Mouse (Mus musculus): Measurements from ENCODE around the gene Ripor3. TPM values are rescaled to one million over a fixed set of nuclear protein-coding genes. Genes with fewer than 3 reads are reported as not detected.

Ripor3 gene
- polyA plus RNA-seq, 1 experiment from 2014 or later, result 2.7 TPM

DNA sequence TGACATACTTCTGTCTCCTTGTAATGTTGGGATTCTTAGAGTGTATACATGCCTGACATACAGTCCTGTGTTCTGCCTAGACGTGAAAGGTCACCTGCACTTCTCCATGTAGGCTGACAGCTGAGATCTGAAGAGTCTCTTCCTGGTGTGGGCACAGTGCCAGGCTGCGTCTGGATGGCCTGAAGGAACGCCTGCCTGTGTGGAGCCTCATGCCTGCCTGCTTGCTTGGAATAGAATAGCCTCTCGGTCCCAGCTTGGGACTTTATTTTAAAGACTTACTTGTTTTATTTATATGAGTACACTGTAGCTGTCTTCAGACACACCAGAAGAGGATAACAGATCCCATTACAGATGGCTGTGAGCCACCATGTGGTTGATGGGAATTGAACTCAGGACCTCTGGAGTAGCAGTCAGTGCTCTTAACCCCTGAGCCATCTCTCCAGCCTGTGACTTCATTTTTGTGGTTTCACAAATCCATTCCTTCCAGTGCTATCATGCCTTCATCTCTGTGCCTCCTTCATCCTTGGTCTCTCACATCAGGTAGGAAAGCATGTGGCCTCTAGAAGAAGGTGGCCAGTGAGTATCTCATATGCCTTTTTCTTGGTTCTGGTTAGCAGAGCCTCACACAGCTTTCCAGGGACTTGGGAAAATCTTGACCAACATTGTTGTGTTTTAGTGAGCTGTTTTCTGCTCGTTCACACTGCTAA lies 52.2 kb downstream of the Ripor3 start:
- Histone ChIP-seq H3K4me1 (ENCODE audit: control insufficient read depth, insufficient read depth, low read length) (peaks cover 31% of the 10 kb centered on the region), H3K4me3 (ENCODE audit: low read length) (no peak overlapping the region), H3K27me3 (replicated peaks; ENCODE audit: control insufficient read depth, insufficient read depth, low read length) (no peaks in the 10 kb centered on the region), H3K27ac (ENCODE audit: low read length) (peak overlapping the region; percentile 47), H3K9me3 (ENCODE audit: control insufficient read depth, low read length) (no peaks in the 10 kb centered on the region), H3K36me3 (ENCODE audit: control insufficient read depth, insufficient read depth, low read length) (no peaks in the 10 kb centered on the region), H3K9ac (ENCODE audit: low read depth, low read length) (no peak overlapping the region), H3K4me2 (ENCODE audit: low read depth, low read length) (no peak overlapping the region)
- no peak for ATAC-seq
- 43% methylated on average over 5 of the region's 5 CpGs for WGBS

- H3K9me3 ChIP-seq (ENCODE audit: control insufficient read depth, low read length), result no peaks in the 10 kb centered on the region
- H3K36me3 ChIP-seq (ENCODE audit: control insufficient read depth, insufficient read depth, low read length), result no peaks in the 10 kb centered on the region
- no peak overlapping the region for H3K4me2 ChIP-seq (ENCODE audit: low read depth, low read length)
- 85% methylated on average over 1 of the region's 1 CpGs for WGBS
- no peak overlapping the region for H3K4me3 ChIP-seq (ENCODE audit: low read length)
- H3K4me1 ChIP-seq (ENCODE audit: control insufficient read depth, insufficient read depth, low read length), result peaks cover 31% of the 10 kb centered on the region
- no peaks in the 10 kb centered on the region for H3K27me3 ChIP-seq (replicated peaks; ENCODE audit: control insufficient read depth, insufficient read depth, low read length)
- no peak overlapping the region for H3K9ac ChIP-seq (ENCODE audit: low read depth, low read length)
- ATAC-seq, result no peak
- no peak overlapping the region for H3K27ac ChIP-seq (ENCODE audit: low read length)
These were observed 52.9 kb downstream of the Ripor3 start for GRCm38 (mm10) chr2:167957539-167957938.

DNA sequence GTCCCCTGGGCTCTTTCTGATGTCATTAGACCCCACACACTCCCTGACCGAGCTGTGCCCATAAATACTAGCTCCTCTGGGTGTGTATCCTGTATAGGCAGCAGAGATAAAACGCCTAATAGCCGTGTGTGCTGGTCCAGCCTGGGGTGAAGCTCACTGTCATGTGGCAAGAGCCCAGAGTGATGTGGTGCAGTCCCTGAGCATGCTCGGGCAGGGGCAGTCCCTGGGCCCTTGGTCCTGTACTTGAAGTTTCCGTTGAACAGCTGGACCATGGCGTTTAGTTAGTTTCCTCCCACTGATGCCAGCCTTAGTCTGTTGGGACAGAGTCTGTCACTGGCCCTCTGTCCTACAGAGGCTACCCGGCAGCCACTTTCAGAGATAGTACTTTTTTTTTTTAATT lies 55.5 kb downstream of the Ripor3 start:
- WGBS, result 80% methylated on average over 7 of the region's 7 CpGs
- no peak overlapping the region for H3K27ac ChIP-seq (ENCODE audit: low read length)
- no peak overlapping the region for H3K9ac ChIP-seq (ENCODE audit: low read depth, low read length)
- ATAC-seq, result no peak
- H3K4me3 ChIP-seq (ENCODE audit: low read length), result no peak overlapping the region
- H3K9me3 ChIP-seq (ENCODE audit: control insufficient read depth, low read length), result no peaks in the 10 kb centered on the region
- H3K36me3 ChIP-seq (ENCODE audit: control insufficient read depth, insufficient read depth, low read length), result no peaks in the 10 kb centered on the region
- no peaks in the 10 kb centered on the region for H3K27me3 ChIP-seq (replicated peaks; ENCODE audit: control insufficient read depth, insufficient read depth, low read length)
- H3K4me1 ChIP-seq (ENCODE audit: control insufficient read depth, insufficient read depth, low read length), result peaks cover 26% of the 10 kb centered on the region
- H3K4me2 ChIP-seq (ENCODE audit: low read depth, low read length), result no peak overlapping the region

DNA sequence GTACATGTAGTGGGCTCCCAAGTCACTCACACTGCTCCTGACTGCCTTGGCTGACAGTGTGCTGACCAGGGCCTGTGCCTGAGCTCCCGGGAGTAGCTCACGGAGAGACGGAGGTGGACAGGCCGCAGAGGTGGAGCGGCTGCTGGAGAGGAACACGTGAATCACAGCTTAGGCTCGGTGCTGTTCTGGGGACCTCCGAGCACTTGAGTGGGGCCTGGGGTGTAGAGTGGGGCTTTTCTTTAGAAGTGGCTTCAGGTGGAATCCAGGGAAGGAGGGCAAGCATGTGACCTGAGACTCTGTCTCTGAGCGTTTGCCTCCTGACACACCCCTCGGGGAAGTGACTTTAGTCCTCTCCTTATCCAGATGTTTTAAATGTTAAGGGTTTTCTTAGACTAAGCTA lies 56.6 kb downstream of the Ripor3 start:
- no peak overlapping the region for H3K9ac ChIP-seq (ENCODE audit: low read depth, low read length)
- no peaks in the 10 kb centered on the region for H3K9me3 ChIP-seq (ENCODE audit: control insufficient read depth, low read length)
- no peaks in the 10 kb centered on the region for H3K36me3 ChIP-seq (ENCODE audit: control insufficient read depth, insufficient read depth, low read length)
- no peak for ATAC-seq
- WGBS, result 78% methylated on average over 10 of the region's 10 CpGs
- no peak overlapping the region for H3K4me3 ChIP-seq (ENCODE audit: low read length)
- no peaks in the 10 kb centered on the region for H3K27me3 ChIP-seq (replicated peaks; ENCODE audit: control insufficient read depth, insufficient read depth, low read length)
- H3K27ac ChIP-seq (ENCODE audit: low read length), result no peak overlapping the region
- no peak overlapping the region for H3K4me2 ChIP-seq (ENCODE audit: low read depth, low read length)
- H3K4me1 ChIP-seq (ENCODE audit: control insufficient read depth, insufficient read depth, low read length), result peaks cover 16% of the 10 kb centered on the region; the same call in 1 of the 2 replicates

GRCm38 (mm10) chr2:167951301-167952211 lies 58.9 kb downstream of the Ripor3 start:
- H3K9ac ChIP-seq (ENCODE audit: low read depth, low read length), result no peak overlapping the region
- H3K4me2 ChIP-seq (ENCODE audit: low read depth, low read length), result no peak overlapping the region
- H3K36me3 ChIP-seq (ENCODE audit: control insufficient read depth, insufficient read depth, low read length), result no peaks in the 10 kb centered on the region
- peaks cover 10% of the 10 kb centered on the region for H3K4me1 ChIP-seq (ENCODE audit: control insufficient read depth, insufficient read depth, low read length)
- no peaks in the 10 kb centered on the region for H3K9me3 ChIP-seq (ENCODE audit: control insufficient read depth, low read length)
- H3K27ac ChIP-seq (ENCODE audit: low read length), result no peak overlapping the region
- H3K27me3 ChIP-seq (replicated peaks; ENCODE audit: control insufficient read depth, insufficient read depth, low read length), result no peaks in the 10 kb centered on the region
- ATAC-seq, result no peak
- WGBS, result 88% methylated on average over 13 of the region's 13 CpGs
- H3K4me3 ChIP-seq (ENCODE audit: low read length), result no peak overlapping the region

DNA sequence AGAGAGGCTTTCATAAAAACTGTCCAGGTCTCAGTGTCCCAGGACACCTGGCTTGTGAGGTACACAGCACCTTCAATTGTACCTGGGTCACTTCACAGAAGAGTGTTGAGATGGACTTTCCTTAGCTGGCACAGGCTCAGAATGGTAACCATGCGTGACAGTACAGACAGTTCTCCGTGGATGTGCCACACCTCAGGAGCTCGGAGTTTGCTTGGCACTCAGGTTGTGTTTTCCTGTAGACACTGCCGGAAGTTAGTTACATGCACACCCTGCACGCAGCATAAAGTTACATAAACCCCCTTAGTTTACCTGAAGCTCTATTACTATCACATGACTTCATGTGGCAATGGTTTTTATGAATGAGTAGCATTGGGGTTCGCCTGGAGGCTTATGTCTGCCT lies 59.7 kb downstream of the Ripor3 start:
- Histone ChIP-seq H3K4me2 (ENCODE audit: low read depth, low read length) (no peak overlapping the region), H3K9me3 (ENCODE audit: control insufficient read depth, low read length) (no peaks in the 10 kb centered on the region), H3K4me3 (ENCODE audit: low read length) (no peak overlapping the region), H3K27me3 (replicated peaks; ENCODE audit: control insufficient read depth, insufficient read depth, low read length) (no peaks in the 10 kb centered on the region), H3K36me3 (ENCODE audit: control insufficient read depth, insufficient read depth, low read length) (no peaks in the 10 kb centered on the region), H3K9ac (ENCODE audit: low read depth, low read length) (no peak overlapping the region), H3K27ac (ENCODE audit: low read length) (no peak overlapping the region), H3K4me1 (ENCODE audit: control insufficient read depth, insufficient read depth, low read length) (peaks cover 10% of the 10 kb centered on the region)
- no peak for ATAC-seq
- 86% methylated on average over 6 of the region's 6 CpGs for WGBS

GRCm38 (mm10) chr2:167949808-167950207 lies 60.6 kb downstream of the Ripor3 start:
- H3K9ac ChIP-seq (ENCODE audit: low read depth, low read length), result no peak overlapping the region
- 84% methylated on average over 2 of the region's 2 CpGs for WGBS
- no peak overlapping the region for H3K27ac ChIP-seq (ENCODE audit: low read length)
- peaks cover 10% of the 10 kb centered on the region for H3K4me1 ChIP-seq (ENCODE audit: control insufficient read depth, insufficient read depth, low read length)
- H3K27me3 ChIP-seq (replicated peaks; ENCODE audit: control insufficient read depth, insufficient read depth, low read length), result no peaks in the 10 kb centered on the region
- no peaks in the 10 kb centered on the region for H3K9me3 ChIP-seq (ENCODE audit: control insufficient read depth, low read length)
- H3K4me3 ChIP-seq (ENCODE audit: low read length), result no peak overlapping the region
- no peaks in the 10 kb centered on the region for H3K36me3 ChIP-seq (ENCODE audit: control insufficient read depth, insufficient read depth, low read length)
- ATAC-seq, result no peak
- no peak overlapping the region for H3K4me2 ChIP-seq (ENCODE audit: low read depth, low read length)

DNA sequence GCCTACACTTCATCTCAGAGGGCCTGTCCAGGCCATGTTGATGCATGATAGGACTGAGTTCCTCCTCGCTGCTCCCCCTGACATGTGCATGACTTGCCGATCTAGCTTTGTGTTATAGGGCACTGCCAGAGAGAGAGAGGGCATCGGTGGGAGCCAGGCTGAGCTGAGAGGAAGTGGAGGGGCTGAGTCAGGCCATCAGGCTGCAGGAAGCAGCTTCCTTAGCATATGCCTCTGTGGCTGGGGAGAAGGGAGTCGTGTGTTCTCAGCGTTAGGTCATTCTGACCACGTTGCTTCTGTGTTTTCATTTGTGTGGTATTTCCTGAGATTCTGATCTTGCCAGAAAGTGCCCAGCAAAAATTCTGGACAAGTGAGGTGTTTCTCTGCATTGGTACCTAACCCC lies 61.2 kb downstream of the Ripor3 start:
- no peaks in the 10 kb centered on the region for H3K9me3 ChIP-seq (ENCODE audit: control insufficient read depth, low read length)
- no peak overlapping the region for H3K4me2 ChIP-seq (ENCODE audit: low read depth, low read length)
- no peak overlapping the region for H3K27ac ChIP-seq (ENCODE audit: low read length)
- no peaks in the 10 kb centered on the region for H3K36me3 ChIP-seq (ENCODE audit: control insufficient read depth, insufficient read depth, low read length)
- no peak overlapping the region for H3K9ac ChIP-seq (ENCODE audit: low read depth, low read length)
- H3K4me1 ChIP-seq (ENCODE audit: control insufficient read depth, insufficient read depth, low read length), result peaks cover 10% of the 10 kb centered on the region
- H3K27me3 ChIP-seq (replicated peaks; ENCODE audit: control insufficient read depth, insufficient read depth, low read length), result no peaks in the 10 kb centered on the region
- H3K4me3 ChIP-seq (ENCODE audit: low read length), result no peak overlapping the region
- no peak for ATAC-seq
- WGBS, result 57% methylated on average over 6 of the region's 6 CpGs

GRCm38 (mm10) chr2:167948557-167948956 lies 61.9 kb downstream of the Ripor3 start:
- peaks cover 10% of the 10 kb centered on the region for H3K4me1 ChIP-seq (ENCODE audit: control insufficient read depth, insufficient read depth, low read length)
- 83% methylated on average over 13 of the region's 13 CpGs for WGBS
- no peak for ATAC-seq
- H3K4me3 ChIP-seq (ENCODE audit: low read length), result no peak overlapping the region
- no peak overlapping the region for H3K27ac ChIP-seq (ENCODE audit: low read length)
- H3K27me3 ChIP-seq (replicated peaks; ENCODE audit: control insufficient read depth, insufficient read depth, low read length), result no peaks in the 10 kb centered on the region
- H3K9ac ChIP-seq (ENCODE audit: low read depth, low read length), result no peak overlapping the region
- H3K4me2 ChIP-seq (ENCODE audit: low read depth, low read length), result no peak overlapping the region
- no peaks in the 10 kb centered on the region for H3K36me3 ChIP-seq (ENCODE audit: control insufficient read depth, insufficient read depth, low read length)
- no peaks in the 10 kb centered on the region for H3K9me3 ChIP-seq (ENCODE audit: control insufficient read depth, low read length)
